Mouse (Mus musculus) limb, embryonic 14.5 days (tissue): Measurements from ENCODE around the gene Hexb. TPM values are rescaled to one million over a fixed set of nuclear protein-coding genes. Genes with fewer than 3 reads are reported as not detected.

Source experiments
- ATAC-seq: fragments of 200-750 bp; cut with Nextera tagmentation; 2 replicates; pipeline ENCODE4 v1.8.0; 2017; ENCODE audit warnings: low read depth, moderate number of reproducible peaks, moderate TSS enrichment; ENCODE audit not compliant: low FRiP score
- DNase-seq: peaks from one replicate; pipeline ENCODE4 v3.0.0-alpha.2; 2015; ENCODE audit warnings: low spot score
- H3K27ac ChIP-seq: fragments of 300-500 bp; sonication (generic); replicated peaks from 2 replicates; pipeline ENCODE4 v1.5.1; 2014; ENCODE audit warnings: low read depth, mild to moderate bottlenecking, low read length, moderate library complexity, mixed read lengths
- H3K27me3 ChIP-seq: fragments of 300-500 bp; sonication (generic); 2 replicates; pipeline ENCODE4 v1.6.1; 2014; ENCODE audit warnings: low read length, mixed read lengths; ENCODE audit not compliant: control insufficient read depth, insufficient read depth
- H3K36me3 ChIP-seq: fragments of 300-500 bp; sonication (generic); 2 replicates; pipeline ENCODE4 v1.6.1; 2014; ENCODE audit warnings: mild to moderate bottlenecking, low read length, moderate library complexity, mixed read lengths; ENCODE audit not compliant: control insufficient read depth, insufficient read depth
- H3K4me1 ChIP-seq: fragments of 300-500 bp; sonication (generic); 2 replicates; pipeline ENCODE4 v1.6.1; 2014; ENCODE audit warnings: antibody characterized with exemption, low read length, mixed read lengths; ENCODE audit not compliant: control insufficient read depth, insufficient read depth
- H3K4me2 ChIP-seq: fragments of 300-500 bp; sonication (generic); replicated peaks from 2 replicates; pipeline ENCODE4 v1.6.1; 2014; ENCODE audit warnings: low read depth, mild to moderate bottlenecking, low read length, moderate library complexity; ENCODE audit not compliant: severe bottlenecking
- H3K4me3 ChIP-seq: fragments of 300-500 bp; sonication (generic); replicated peaks from 2 replicates; pipeline ENCODE4 v1.5.1; 2014; ENCODE audit warnings: low read length
- H3K9ac ChIP-seq: fragments of 300-500 bp; sonication (generic); 2 replicates; pipeline ENCODE4 v1.6.1; 2014; ENCODE audit warnings: mild to moderate bottlenecking, low read depth, low read length, moderate library complexity; ENCODE audit not compliant: severe bottlenecking
- H3K9me3 ChIP-seq: fragments of 300-500 bp; sonication (generic); 2 replicates; pipeline ENCODE4 v1.6.1; 2016; ENCODE audit warnings: low read length; ENCODE audit not compliant: control insufficient read depth
- POLR2A ChIP-seq: fragments of 200-500 bp; IDR thresholded peaks from 2 replicates; pipeline ENCODE4 v1.8.0; 2012; ENCODE audit warnings: inconsistent platforms, mild to moderate bottlenecking, moderate library complexity, borderline replicate concordance; ENCODE audit not compliant: insufficient read depth, insufficient read length; ENCODE audit errors: extremely low read depth
- WGBS: fragments of 180-500 bp; shearing (Covaris S2); extraction: QIAGEN DNeasy Blood & Tissue Kit; methylation state at CpG from one replicate; pipeline ENCODE4 v1.1.7; 2014; 5-methylcytosine and 5-hydroxymethylcytosine counted together
- polyA plus RNA-seq, 2 experiments: library from polyadenylated mRNA; depleted of rRNA in 1 of 2; stranded (reverse) in 1 of 2; unstranded in 1 of 2; fragments of >200 nt; fragmentation: Nextera tagmentation in 1 of 2; extraction: Ambion mirVana in 1 of 2; gene quantifications; 2 replicates each; pipeline versions ENCODE4 v1.2.1 to v1.2.3; 2012 to 2014

Gene Hexb
- polyA plus RNA-seq, 2 experiments: 46.3 to 60.1 TPM

DNA sequence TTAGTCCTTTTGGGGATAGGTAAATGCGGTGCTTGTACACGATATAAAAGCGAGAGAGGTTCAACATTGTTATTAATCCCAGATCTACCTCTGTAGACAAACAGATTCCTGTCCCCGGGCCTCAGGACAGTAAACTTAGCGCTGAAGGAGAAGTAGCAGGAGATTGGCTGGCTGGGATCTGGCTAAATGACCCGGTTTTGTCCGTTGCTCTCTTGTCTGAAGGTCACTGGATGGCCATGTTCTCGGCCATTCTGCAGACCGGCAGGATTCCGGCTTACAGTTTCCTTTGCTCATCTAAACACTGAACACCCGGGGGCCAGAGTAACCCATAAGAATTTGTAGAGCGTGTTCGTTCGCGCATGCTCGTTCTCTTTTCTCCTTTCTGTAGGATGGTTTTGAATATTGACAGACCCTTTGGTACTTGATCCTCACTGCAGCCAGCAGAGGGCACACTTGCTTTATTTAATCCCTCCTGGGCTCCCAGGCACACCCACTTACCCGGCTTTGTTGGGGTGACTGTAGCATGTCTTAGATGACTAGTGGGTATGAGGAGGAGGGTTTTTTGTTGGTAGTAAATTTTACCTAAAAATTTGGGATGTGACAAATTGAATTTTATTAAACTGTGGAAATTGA, 36.7 kb upstream of the Hexb start:
- no peaks in the 10 kb centered on the region for H3K9me3 ChIP-seq
- no peak for TF ChIP-seq POLR2A
- DNase-seq: peak; percentile 92
- no peaks in the 10 kb centered on the region for H3K36me3 ChIP-seq
- peak overlapping the region; percentile 36; the same call in 1 of the 2 replicates for H3K9ac ChIP-seq
- no peak overlapping the region for H3K27ac ChIP-seq
- peak overlapping the region; percentile 46 for H3K4me2 ChIP-seq
- H3K4me1 ChIP-seq: peaks cover 13% of the 10 kb centered on the region
- 12% methylated on average over 17 of the region's 17 CpGs for WGBS
- H3K27me3 ChIP-seq: no peaks in the 10 kb centered on the region
- peak; percentile 75; the same call in 1 of the 2 replicates for ATAC-seq
- peak overlapping the region; percentile 26 for H3K4me3 ChIP-seq

DNA sequence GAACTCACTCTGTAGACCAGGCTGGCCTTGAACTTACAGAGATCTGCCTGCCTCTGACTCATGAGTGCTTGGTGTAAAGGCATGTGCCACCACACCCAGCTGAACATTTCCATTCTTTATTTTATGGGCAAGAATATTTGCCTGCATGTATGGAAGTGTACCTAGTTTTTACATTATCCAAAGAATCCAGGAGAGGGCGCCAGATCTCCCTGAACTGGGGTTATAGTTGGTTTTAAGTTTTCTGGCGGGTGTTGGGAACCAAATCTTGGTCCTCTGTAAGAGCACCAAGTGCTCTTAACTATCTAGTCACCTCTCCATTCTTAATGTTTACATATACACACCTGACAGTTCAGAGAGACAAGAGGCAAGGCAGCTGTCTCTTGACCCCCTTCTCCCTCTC, 34.9 kb upstream of the Hexb start:
- no peaks in the 10 kb centered on the region for H3K9me3 ChIP-seq
- H3K4me2 ChIP-seq: no peak overlapping the region
- H3K27ac ChIP-seq: no peak overlapping the region
- no peak overlapping the region for H3K4me3 ChIP-seq
- peaks cover 3% of the 10 kb centered on the region; the same call in 1 of the 2 replicates for H3K4me1 ChIP-seq
- no peaks in the 10 kb centered on the region for H3K36me3 ChIP-seq
- no peak overlapping the region for H3K9ac ChIP-seq
- no peak for TF ChIP-seq POLR2A
- ATAC-seq (no peak), DNase-seq (no peak)
- 75% methylated on average over 2 of the region's 2 CpGs for WGBS
- no peaks in the 10 kb centered on the region for H3K27me3 ChIP-seq

DNA sequence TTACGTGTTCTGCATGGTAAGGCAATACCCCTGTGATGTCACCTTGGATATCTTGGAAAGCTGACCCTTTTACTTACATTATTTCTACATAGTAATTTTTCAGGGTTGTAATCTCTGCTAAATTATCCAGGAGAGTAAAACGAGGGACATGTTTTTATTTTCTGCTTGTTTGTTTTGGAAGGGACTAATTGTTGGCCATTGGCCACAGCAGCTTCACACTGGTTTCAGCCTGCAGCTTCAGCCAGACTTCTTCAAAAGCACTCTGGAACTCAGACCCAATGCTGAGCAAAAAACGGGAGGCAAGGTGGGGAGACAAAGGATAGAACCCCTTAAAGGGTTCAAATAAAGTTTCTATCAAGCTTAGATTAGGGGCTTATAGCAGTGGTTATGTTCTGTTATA, 31.9 kb upstream of the Hexb start:
- H3K27me3 ChIP-seq: no peaks in the 10 kb centered on the region
- TF ChIP-seq POLR2A: no peak
- H3K4me2 ChIP-seq: no peak overlapping the region
- ATAC-seq (no peak), DNase-seq (no peak)
- no peaks in the 10 kb centered on the region for H3K36me3 ChIP-seq
- 71% methylated on average over 3 of the region's 3 CpGs for WGBS
- H3K27ac ChIP-seq: no peak overlapping the region
- no peak overlapping the region for H3K4me3 ChIP-seq
- H3K4me1 ChIP-seq: no peaks in the 10 kb centered on the region
- H3K9me3 ChIP-seq: no peaks in the 10 kb centered on the region
- no peak overlapping the region for H3K9ac ChIP-seq

DNA sequence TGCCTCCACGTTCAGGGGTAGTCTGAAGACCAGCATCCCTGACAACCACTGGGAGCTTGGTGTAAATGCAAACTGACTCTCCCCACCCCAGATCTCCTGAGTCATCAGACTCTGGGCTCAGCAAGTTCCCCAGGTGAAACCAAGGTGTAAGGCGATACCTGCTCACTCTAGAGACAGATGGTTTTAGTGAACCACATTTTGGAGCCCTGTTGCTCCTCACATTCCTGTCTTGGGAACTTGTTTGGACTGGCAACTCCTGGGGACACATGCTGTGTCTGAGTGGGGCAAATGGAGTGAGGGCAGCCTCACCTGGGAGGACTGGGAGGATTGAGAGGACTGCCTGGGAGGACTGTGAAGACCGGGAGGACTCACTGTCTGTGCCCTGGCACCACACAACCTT, 29.6 kb upstream of the Hexb start:
- no peak for TF ChIP-seq POLR2A
- WGBS: 92% methylated on average over 3 of the region's 3 CpGs

DNA sequence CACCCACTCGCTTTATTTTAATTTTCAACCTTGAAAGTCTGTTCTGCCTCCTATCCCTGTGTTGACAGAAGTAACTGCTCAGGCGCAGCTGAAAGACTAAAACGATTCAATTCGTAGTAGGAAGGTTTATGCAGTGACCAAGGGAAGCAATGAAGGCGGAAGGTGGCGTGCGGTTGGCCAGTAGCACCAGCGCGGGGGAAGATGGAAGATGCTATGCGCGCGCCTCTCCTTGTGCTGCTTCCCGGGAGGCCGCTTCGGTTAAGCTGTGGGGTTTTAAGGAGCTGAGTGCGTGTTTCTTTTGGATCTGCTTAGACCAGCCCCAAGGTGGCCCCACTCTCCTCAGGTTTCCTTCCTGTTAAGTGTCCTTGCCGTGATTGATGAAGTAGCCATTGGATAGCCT, 27.0 kb upstream of the Hexb start:
- H3K4me1 ChIP-seq: no peaks in the 10 kb centered on the region
- no peak for TF ChIP-seq POLR2A
- H3K4me3 ChIP-seq: no peak overlapping the region
- H3K36me3 ChIP-seq: no peaks in the 10 kb centered on the region
- H3K9ac ChIP-seq: no peak overlapping the region
- DNase-seq: no peak
- peak overlapping the region; percentile 21 for H3K4me2 ChIP-seq
- H3K27me3 ChIP-seq: no peaks in the 10 kb centered on the region
- H3K27ac ChIP-seq: no peak overlapping the region
- no peak for ATAC-seq
- no peaks in the 10 kb centered on the region for H3K9me3 ChIP-seq
- WGBS: 56% methylated on average over 17 of the region's 17 CpGs

More for the DNA sequence above, 29.6 kb upstream of the Hexb start:
- no peak overlapping the region for H3K4me2 ChIP-seq
- H3K27me3 ChIP-seq: no peaks in the 10 kb centered on the region
- H3K4me1 ChIP-seq: no peaks in the 10 kb centered on the region
- no peak overlapping the region for H3K4me3 ChIP-seq
- H3K9ac ChIP-seq: no peak overlapping the region
- H3K36me3 ChIP-seq: no peaks in the 10 kb centered on the region
- DNase-seq (no peak), ATAC-seq (no peak)
- no peaks in the 10 kb centered on the region for H3K9me3 ChIP-seq
- no peak overlapping the region for H3K27ac ChIP-seq
